Mouse (Mus musculus) CH12.LX (cell line): Measurements from ENCODE around the gene Fam83c. TPM values are rescaled to one million over a fixed set of nuclear protein-coding genes. Genes with fewer than 3 reads are reported as not detected.

Experiments
- DNase-seq: peaks from one replicate; pipeline ENCODE4 v3.0.0-alpha.2; 2013; ENCODE audit errors: extremely low read depth
- H3K27ac ChIP-seq: 2 replicates; pipeline ENCODE4 v1.5.1; 2012; ENCODE audit warnings: low read depth, mild to moderate bottlenecking, control low read depth, moderate library complexity; ENCODE audit not compliant: insufficient read depth
- H3K27me3 ChIP-seq: replicated peaks from 2 replicates; pipeline ENCODE3; 2012; ENCODE audit warnings: inconsistent platforms
- H3K36me3 ChIP-seq, 2 experiments: replicated peaks in 1 of 2; 2 replicates each; pipeline versions ENCODE3 to v1.6.1; 2012; ENCODE audit warnings: inconsistent platforms in 1 of 2, low read length in 1 of 2, mild to moderate bottlenecking in 1 of 2, mixed read lengths in 1 of 2, moderate library complexity in 1 of 2; ENCODE audit not compliant: control insufficient read depth in 1 of 2, insufficient read depth in 1 of 2
- H3K4me1 ChIP-seq, 2 experiments: 2 replicates each; pipeline ENCODE4 v1.6.1; 2012; ENCODE audit warnings: inconsistent platforms in 1 of 2, moderate library complexity in 1 of 2; ENCODE audit not compliant: insufficient read depth in 2 of 2, control insufficient read depth in 1 of 2
- H3K4me2 ChIP-seq: 2 replicates; pipeline ENCODE4 v1.6.1; 2012; ENCODE audit warnings: low read depth, mild to moderate bottlenecking, control low read depth; ENCODE audit not compliant: poor library complexity, insufficient read depth, severe bottlenecking
- H3K4me3 ChIP-seq, 3 experiments: fragments of 150-350 bp in 1 of 3; sonication (generic) in 1 of 3; replicated peaks in 1 of 3; 2 replicates each; pipeline versions ENCODE3 to v1.5.1; 2011 to 2012; ENCODE audit warnings: low read depth in 2 of 3, low read length in 2 of 3, mild to moderate bottlenecking in 2 of 3, moderate library complexity in 2 of 3, control low read depth in 1 of 3, improper control_type of control experiment in 1 of 3, inconsistent platforms in 1 of 3, mixed read lengths in 1 of 3; ENCODE audit not compliant: poor library complexity in 1 of 3
- H3K79me2 ChIP-seq: replicated peaks from 2 replicates; pipeline ENCODE4 v1.6.1; 2012; ENCODE audit warnings: mild to moderate bottlenecking, moderate library complexity; ENCODE audit not compliant: control insufficient read depth, poor library complexity, insufficient read depth, severe bottlenecking; ENCODE audit errors: extremely low read depth
- H3K9ac ChIP-seq: 2 replicates; pipeline ENCODE4 v1.6.1; 2012; ENCODE audit warnings: low read depth, mild to moderate bottlenecking, control low read depth, moderate library complexity; ENCODE audit not compliant: insufficient read depth
- H3K9me3 ChIP-seq: replicated peaks from 2 replicates; pipeline ENCODE3; 2012; ENCODE audit warnings: low read length, inconsistent platforms, mixed read lengths
- BHLHE40 ChIP-seq: IDR thresholded peaks from 2 replicates; pipeline ENCODE4 v1.6.1; 2011; ENCODE audit warnings: mild to moderate bottlenecking, low read depth, low read length, improper control_type of control experiment
- CHD1 ChIP-seq: IDR thresholded peaks from 2 replicates; pipeline ENCODE4 v1.6.1; 2012; ENCODE audit warnings: low read depth, low read length, improper control_type of control experiment, inconsistent platforms
- CTCF ChIP-seq, 2 experiments: IDR thresholded peaks in 1 of 2; conservative IDR thresholded peaks in 1 of 2; 2 replicates each; pipeline ENCODE4 v1.5.1; 2011 to 2012; ENCODE audit warnings: low read depth in 2 of 2, low read length in 2 of 2, improper control_type of control experiment in 1 of 2, inconsistent platforms in 1 of 2, mild to moderate bottlenecking in 1 of 2, moderate library complexity in 1 of 2
- E2F4 ChIP-seq: IDR thresholded peaks from 2 replicates; pipeline ENCODE4 v1.6.1; 2011; ENCODE audit warnings: low read depth, low read length, improper control_type of control experiment; ENCODE audit not compliant: insufficient replicate concordance
- EP300 ChIP-seq: IDR thresholded peaks from 2 replicates; pipeline ENCODE4 v1.6.1; 2011; ENCODE audit warnings: low read length, improper control_type of control experiment
- ETS1 ChIP-seq: conservative IDR thresholded peaks from 2 replicates; pipeline ENCODE4 v1.6.1; 2012; ENCODE audit warnings: low read depth, mild to moderate bottlenecking, inconsistent platforms, low read length, improper control_type of control experiment, moderate library complexity
- GABPA ChIP-seq: IDR thresholded peaks from 2 replicates; pipeline ENCODE4 v1.6.1; 2012; ENCODE audit warnings: low read depth, low read length, improper control_type of control experiment, inconsistent platforms; ENCODE audit not compliant: insufficient replicate concordance
- IRF4 ChIP-seq: IDR thresholded peaks from 2 replicates; pipeline ENCODE4 v1.6.1; 2014; ENCODE audit warnings: low read depth, mild to moderate bottlenecking, inconsistent platforms, low read length, improper control_type of control experiment
- MAFK ChIP-seq: IDR thresholded peaks from 2 replicates; pipeline ENCODE4 v1.6.1; 2011; ENCODE audit warnings: low read length, improper control_type of control experiment; ENCODE audit not compliant: insufficient replicate concordance
- MAX ChIP-seq: IDR thresholded peaks from 2 replicates; pipeline ENCODE4 v1.6.1; 2011; ENCODE audit warnings: low read length, improper control_type of control experiment
- MAZ ChIP-seq: IDR thresholded peaks from 2 replicates; pipeline ENCODE4 v1.6.1; 2012; ENCODE audit warnings: low read depth, mild to moderate bottlenecking, inconsistent platforms, low read length, improper control_type of control experiment, moderate library complexity
- MXI1 ChIP-seq: IDR thresholded peaks from 2 replicates; pipeline ENCODE4 v1.6.1; 2011; ENCODE audit warnings: mild to moderate bottlenecking, low read depth, low read length, improper control_type of control experiment
- NELFE ChIP-seq: IDR thresholded peaks from 2 replicates; pipeline ENCODE4 v1.6.1; 2011; ENCODE audit warnings: low read depth, low read length, improper control_type of control experiment
- NRF1 ChIP-seq: IDR thresholded peaks from 2 replicates; pipeline ENCODE4 v1.6.1; 2014; ENCODE audit warnings: low read depth, mild to moderate bottlenecking, inconsistent platforms, low read length, improper control_type of control experiment, moderate library complexity
- PAX5 ChIP-seq: IDR thresholded peaks from 2 replicates; pipeline ENCODE4 v1.6.1; 2012; ENCODE audit warnings: low read length, inconsistent platforms, mixed read lengths
- POLR2A ChIP-seq: IDR thresholded peaks from 2 replicates; pipeline ENCODE4 v1.6.1; 2011; ENCODE audit warnings: low read depth, mild to moderate bottlenecking, improper control_type of control experiment, low read length
- RAD21 ChIP-seq: IDR thresholded peaks from 2 replicates; pipeline ENCODE4 v1.6.1; 2011; ENCODE audit warnings: low read depth, mild to moderate bottlenecking, low read length, improper control_type of control experiment, moderate library complexity
- RCOR1 ChIP-seq: conservative IDR thresholded peaks from 2 replicates; pipeline ENCODE4 v1.6.1; 2012; ENCODE audit warnings: low read depth, mild to moderate bottlenecking, inconsistent platforms, low read length, improper control_type of control experiment
- SMC3 ChIP-seq: IDR thresholded peaks from 2 replicates; pipeline ENCODE4 v1.6.1; 2011; ENCODE audit warnings: low read depth, low read length, improper control_type of control experiment
- TBP ChIP-seq: conservative IDR thresholded peaks from 2 replicates; pipeline ENCODE4 v1.6.1; 2011; ENCODE audit warnings: low read depth, low read length, improper control_type of control experiment
- TCF12 ChIP-seq: IDR thresholded peaks from 2 replicates; pipeline ENCODE4 v1.6.1; 2014; ENCODE audit warnings: low read depth, mild to moderate bottlenecking, inconsistent platforms, low read length, improper control_type of control experiment
- USF1 ChIP-seq: IDR thresholded peaks from 2 replicates; pipeline ENCODE4 v1.6.1; 2014; ENCODE audit warnings: low read depth, mild to moderate bottlenecking, inconsistent platforms, low read length, improper control_type of control experiment
- USF2 ChIP-seq: conservative IDR thresholded peaks from 2 replicates; pipeline ENCODE4 v1.6.1; 2011; ENCODE audit warnings: low read depth, low read length, improper control_type of control experiment
- ZKSCAN1 ChIP-seq: IDR thresholded peaks from 2 replicates; pipeline ENCODE4 v1.6.1; 2012; ENCODE audit warnings: low read depth, inconsistent platforms, low read length, improper control_type of control experiment, borderline replicate concordance
- ZMIZ1 ChIP-seq: IDR thresholded peaks from 2 replicates; pipeline ENCODE4 v1.6.1; 2012; ENCODE audit warnings: low read depth, mild to moderate bottlenecking, inconsistent platforms, low read length, improper control_type of control experiment
- ZNF384 ChIP-seq: IDR thresholded peaks from 2 replicates; pipeline ENCODE4 v1.6.1; 2012; ENCODE audit warnings: low read depth, low read length, improper control_type of control experiment, inconsistent platforms
- dilution Hi-C: fragments of 300-500 bp; cut with MboI; formaldehyde crosslinking; loops from 2 replicates; pipeline ENCODE4 v1.14.3; 2020; ENCODE audit warnings: low sequenced_read_pairs; ENCODE audit not compliant: extremely low pct_unique_long_range_greater_than_20kb, extremely low pct_ligation_motif_present
- in situ Hi-C: fragments of 300-500 bp; cut with MboI; formaldehyde crosslinking; loops from 3 replicates; pipeline ENCODE4 v1.14.3; 2019; ENCODE audit warnings: low sequenced_read_pairs, low pct_ligation_motif_present, low pct_unique_long_range_greater_than_20kb, mixed read lengths
- polyA plus RNA-seq: library from polyadenylated mRNA; unstranded; fragments of >175 nt; gene quantifications from 2 replicates; pipeline ENCODE4 v1.2.1, GENCODE M21; 2012; ENCODE audit warnings: low read depth; ENCODE audit not compliant: insufficient read length
- total RNA-seq, 2 experiments: library from RNA; depleted of rRNA; stranded (reverse); fragments of 300-350 nt in 1 of 2; fragments of >200 nt in 1 of 2; gene quantifications; 2 replicates each; pipeline ENCODE4 v1.2.3; 2012 to 2014

The Fam83c gene
- total and polyA plus RNA-seq, 3 experiments = 0.04 to 0.09 TPM; not detected in 1

DNA sequence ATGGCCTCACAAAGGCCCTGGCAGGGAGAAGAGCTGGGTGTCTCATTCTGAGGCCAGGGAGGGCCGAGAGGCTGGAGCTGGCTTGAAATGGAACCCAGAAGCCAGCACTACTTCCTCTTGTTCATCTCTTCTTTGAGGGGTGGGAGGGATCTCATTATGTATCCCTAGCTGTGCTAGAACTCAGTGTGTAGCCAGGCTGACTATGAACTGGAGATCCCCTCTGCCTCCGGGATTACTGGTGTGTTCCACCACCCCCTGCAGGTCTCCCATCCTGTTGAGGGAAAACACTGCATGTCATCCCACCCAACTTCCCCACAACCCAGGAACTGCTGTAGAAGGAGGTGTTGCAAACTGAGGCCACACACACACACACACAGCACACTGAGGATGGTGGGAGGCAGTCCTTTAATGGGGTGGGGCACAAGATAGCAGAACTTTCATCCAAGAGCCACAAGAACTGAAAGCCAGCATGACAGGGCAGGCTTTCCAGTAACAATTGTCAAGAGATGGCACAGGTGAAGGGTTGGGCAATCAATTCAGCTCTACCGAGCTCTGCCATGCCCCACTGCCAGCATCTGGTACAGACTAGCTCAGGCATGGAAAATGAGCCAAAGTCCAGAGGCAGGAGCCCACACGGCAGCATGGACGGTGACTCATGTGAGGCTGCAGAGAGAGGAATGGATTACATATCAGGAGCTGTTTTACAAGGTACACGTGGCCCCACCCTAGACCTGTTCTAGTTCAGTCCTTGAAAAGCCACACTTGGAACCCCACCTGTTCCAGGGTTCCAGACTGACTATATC, 15.0 kb downstream of the Fam83c start:
- H3K79me2 ChIP-seq = peaks cover 18% of the 10 kb centered on the region
- peaks cover 21 to 66% of the 10 kb centered on the region in 2 experiments for H3K4me1 ChIP-seq
- H3K27me3 ChIP-seq = no peaks in the 10 kb centered on the region
- no peak for DNase-seq
- peaks cover 45 to 70% of the 10 kb centered on the region in 2 experiments for H3K36me3 ChIP-seq
- H3K4me3 ChIP-seq = peak overlapping the region in 1 of 3 experiments; percentile 77
- in situ Hi-C loops = no loop called here
- no peak overlapping the region for H3K9ac ChIP-seq
- dilution Hi-C loops = no loop called here
- H3K27ac ChIP-seq = peak overlapping the region; percentile 57
- no peak for TF ChIP-seq MAFK
- H3K9me3 ChIP-seq = no peaks in the 10 kb centered on the region
- no peak overlapping the region for H3K4me2 ChIP-seq

DNA sequence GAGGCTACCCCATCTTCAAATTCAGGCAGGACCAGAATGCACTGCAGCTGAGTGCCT, 15.4 kb downstream of the Fam83c start, which contains the start of gene BC029722:
Gene BC029722, minus strand, starts transcription at position 35 of the 57 bp plus-strand sequence.
- peak within 1 kb of the TSS; percentile 77 to 89 (median 87) for H3K4me3 ChIP-seq

DNA sequence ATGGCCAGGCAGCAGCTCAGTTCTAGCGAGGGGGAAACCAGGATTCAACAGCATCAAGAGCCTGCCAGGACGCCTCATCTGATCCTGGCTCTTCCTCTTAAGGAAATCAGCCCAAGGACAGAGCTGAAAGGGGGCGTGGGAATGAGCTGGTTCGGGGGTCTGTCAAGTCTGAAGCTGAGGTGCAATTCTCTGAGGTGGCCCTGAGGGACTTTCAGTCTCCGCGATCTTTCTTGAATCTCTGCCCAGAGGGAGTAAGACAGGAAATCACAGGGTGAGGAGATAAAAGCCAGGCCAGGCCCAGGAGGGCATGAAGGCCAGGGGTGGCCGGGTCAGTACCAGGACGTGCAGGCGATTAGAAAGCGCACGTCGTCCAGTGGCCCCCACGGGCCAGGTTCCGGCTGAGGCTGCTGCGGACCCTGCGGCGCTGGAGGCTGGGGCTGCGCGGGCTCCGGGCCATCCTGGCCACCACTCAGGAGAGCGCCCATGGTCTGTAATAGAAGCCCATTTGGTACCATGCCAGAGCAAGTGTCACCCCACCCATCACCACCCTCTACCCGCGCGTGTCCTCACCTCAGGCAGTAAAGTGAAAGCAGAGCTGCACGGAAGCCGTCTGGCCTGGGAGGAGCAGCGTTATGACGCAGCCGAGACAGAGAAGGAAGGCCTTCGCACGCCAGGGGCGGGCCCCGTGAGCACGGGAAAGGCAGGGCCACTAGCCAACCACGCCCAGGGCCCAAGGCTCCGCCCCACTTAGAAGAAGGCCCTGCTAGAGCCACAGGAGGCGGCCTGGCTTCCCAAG, 15.9 kb downstream of the Fam83c start:
- Histone ChIP-seq H3K4me3 (peak overlapping the region; percentile 77 to 89 (median 87)), H3K4me1 (peaks cover 21 to 63% of the 10 kb centered on the region in 2 experiments), H3K4me2 (peak overlapping the region; percentile 71), H3K27me3 (no peaks in the 10 kb centered on the region), H3K27ac (peak overlapping the region; percentile 57), H3K36me3 (peaks cover 42 to 65% of the 10 kb centered on the region in 2 experiments), H3K79me2 (peaks cover 11% of the 10 kb centered on the region), H3K9ac (peak overlapping the region; percentile 90), H3K9me3 (no peaks in the 10 kb centered on the region)
- in situ Hi-C loops (no loop called here), dilution Hi-C loops (no loop called here)
- DNase-seq = peak; percentile 97
- TF ChIP-seq RCOR1 (no peak), GABPA (no peak), CHD1 (no peak), E2F4 (no peak), SMC3 (no peak), MXI1 (peak; percentile 81; the same call in 1 of the 2 replicates), MAZ (0 out of 2 replicates have a peak, but pooled peaks have one; percentile 35), USF1 (no peak), ETS1 (peak; percentile 35; the same call in 1 of the 2 replicates), TBP (peak; percentile 67; the same call in 1 of the 2 replicates), MAX (peak; percentile 67; the same call in 1 of the 2 replicates), NELFE (peak; percentile 95), MAFK (0 out of 2 replicates have a peak, but pooled peaks have one; percentile 22), CTCF (conservative IDR thresholded peaks at IDR 0.05 in 1 of 2, IDR thresholded peaks at IDR 0.05 in 1 of 2; ENCODE audit: low read depth in 2 of 2, low read length in 2 of 2) (no peak), ZKSCAN1 (no peak), NRF1 (peak; percentile 50), USF2 (no peak), EP300 (no peak), ZNF384 (no peak), RAD21 (no peak)

More for the DNA sequence above, 15.4 kb downstream of the Fam83c start, which contains the start of gene BC029722:
- in situ Hi-C loops (no loop called here), dilution Hi-C loops (no loop called here)
- TF ChIP-seq ZMIZ1 (no peak), IRF4 (no peak), BHLHE40 (no peak), TCF12 (no peak), POLR2A (no peak), ETS1 (no peak), CHD1 (no peak), PAX5 (no peak)
- Histone ChIP-seq H3K9ac (peak within 1 kb of the TSS; percentile 90), H3K27me3 (no peaks in the 10 kb centered on the region), H3K4me1 (peaks cover 21 to 66% of the 10 kb centered on the region in 2 experiments), H3K36me3 (peaks cover 45 to 69% of the 10 kb centered on the region in 2 experiments), H3K4me2 (peak within 1 kb of the TSS; percentile 71), H3K27ac (peak within 1 kb of the TSS; percentile 57), H3K9me3 (no peaks in the 10 kb centered on the region), H3K79me2 (peaks cover 15% of the 10 kb centered on the region)
- no peak for DNase-seq
